Mouse (Mus musculus) limb, embryonic 13.5 days (tissue): ENCODE measurements at regions not wholly inside any gene's neighbourhood (a gene's known extent, or its start where the extent isn't known, plus 50 kb on each side); places are given as distances from the start of the nearest gene placed in this dataset.

ENCODE experiments used
- ATAC-seq: fragments of 200-750 bp; cut with Nextera tagmentation; 2 replicates; pipeline ENCODE4 v1.8.0; 2017; ENCODE audit warnings: low read depth, moderate number of reproducible peaks, moderate TSS enrichment; ENCODE audit not compliant: low FRiP score
- H3K27ac ChIP-seq: fragments of 300-500 bp; sonication (generic); 2 replicates; pipeline ENCODE4 v1.5.1; 2015; ENCODE audit warnings: inconsistent platforms, mild to moderate bottlenecking, moderate library complexity
- H3K27me3 ChIP-seq: fragments of 300-500 bp; sonication (generic); 2 replicates; pipeline ENCODE4 v1.6.1; 2015; ENCODE audit warnings: mild to moderate bottlenecking, inconsistent platforms
- H3K36me3 ChIP-seq: fragments of 300-500 bp; sonication (generic); 2 replicates; pipeline ENCODE4 v1.6.1; 2015; ENCODE audit warnings: inconsistent platforms, mild to moderate bottlenecking, moderate library complexity
- H3K4me1 ChIP-seq: fragments of 300-500 bp; sonication (generic); 2 replicates; pipeline ENCODE4 v1.6.1; 2015; ENCODE audit warnings: inconsistent platforms
- H3K4me2 ChIP-seq: fragments of 300-500 bp; sonication (generic); replicated peaks from 2 replicates; pipeline ENCODE4 v1.6.1; 2015; ENCODE audit warnings: inconsistent platforms, mild to moderate bottlenecking, moderate library complexity
- H3K4me3 ChIP-seq: fragments of 300-500 bp; sonication (generic); 2 replicates; pipeline ENCODE4 v1.5.1; 2015; ENCODE audit warnings: moderate library complexity, mild to moderate bottlenecking, inconsistent platforms
- H3K9ac ChIP-seq: fragments of 300-500 bp; sonication (generic); 2 replicates; pipeline ENCODE4 v1.6.1; 2015; ENCODE audit warnings: mild to moderate bottlenecking, inconsistent platforms
- H3K9me3 ChIP-seq: fragments of 300-500 bp; sonication (generic); 2 replicates; pipeline ENCODE4 v1.6.1; 2016; ENCODE audit warnings: inconsistent platforms
- WGBS: fragments of 180-500 bp; shearing (Covaris S2); methylation state at CpG from one replicate; pipeline ENCODE4 v1.1.7; 2015; 5-methylcytosine and 5-hydroxymethylcytosine counted together

DNA sequence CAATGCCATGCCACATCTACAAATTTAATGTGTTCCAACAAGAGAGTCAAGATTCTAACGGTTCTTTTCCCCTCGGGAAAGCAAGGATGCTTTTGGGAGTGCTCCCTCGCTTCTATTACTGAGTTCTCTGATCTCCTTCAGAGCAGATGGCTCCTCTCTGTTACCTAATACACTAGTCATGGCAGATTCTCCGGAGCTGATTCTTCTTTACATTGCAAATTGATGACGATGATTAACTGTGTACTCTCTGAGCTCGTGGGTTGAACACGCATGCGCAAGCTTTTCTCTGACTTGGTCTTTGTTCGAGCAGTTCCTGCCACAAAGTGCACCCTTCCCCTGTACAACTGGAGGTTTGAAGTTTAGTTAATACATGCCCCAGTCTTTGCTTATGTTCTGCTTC is 471.5 kb upstream of the Tenm4 start:
- Histone ChIP-seq H3K4me1 (no peaks in the 10 kb centered on the region), H3K4me3 (no peak overlapping the region), H3K4me2 (no peak overlapping the region), H3K27me3 (no peaks in the 10 kb centered on the region), H3K9me3 (no peaks in the 10 kb centered on the region), H3K36me3 (no peaks in the 10 kb centered on the region), H3K27ac (no peak overlapping the region), H3K9ac (no peak overlapping the region)
- 81% methylated on average over 9 of the region's 9 CpGs for WGBS
- ATAC-seq, result no peak

DNA sequence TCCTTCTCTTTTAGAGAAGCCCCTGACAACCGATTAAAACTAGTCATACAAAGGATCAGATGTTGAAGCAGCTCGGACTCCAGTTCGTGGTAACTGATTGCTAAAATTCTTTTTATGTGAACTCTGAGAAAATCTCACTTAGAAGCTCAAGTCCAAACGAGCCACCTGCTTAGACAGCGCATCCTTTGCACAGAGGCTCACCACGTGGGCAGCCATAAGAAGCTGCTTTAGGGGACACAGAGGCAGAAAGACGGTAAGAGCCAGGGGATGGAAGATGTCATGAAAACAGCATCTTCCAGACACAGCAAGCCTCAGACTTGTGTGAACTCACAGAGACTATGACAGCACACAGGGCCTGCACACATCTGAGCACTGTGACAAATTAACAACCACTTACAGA is 461.0 kb upstream of the Tenm4 start:
- Histone ChIP-seq H3K9ac (no peak overlapping the region), H3K27ac (no peak overlapping the region), H3K27me3 (peaks cover 23% of the 10 kb centered on the region; the same call in 1 of the 2 replicates), H3K36me3 (no peaks in the 10 kb centered on the region), H3K4me2 (no peak overlapping the region), H3K4me1 (no peaks in the 10 kb centered on the region), H3K9me3 (no peaks in the 10 kb centered on the region), H3K4me3 (no peak overlapping the region)
- WGBS, result 72% methylated on average over 7 of the region's 7 CpGs
- no peak for ATAC-seq

DNA sequence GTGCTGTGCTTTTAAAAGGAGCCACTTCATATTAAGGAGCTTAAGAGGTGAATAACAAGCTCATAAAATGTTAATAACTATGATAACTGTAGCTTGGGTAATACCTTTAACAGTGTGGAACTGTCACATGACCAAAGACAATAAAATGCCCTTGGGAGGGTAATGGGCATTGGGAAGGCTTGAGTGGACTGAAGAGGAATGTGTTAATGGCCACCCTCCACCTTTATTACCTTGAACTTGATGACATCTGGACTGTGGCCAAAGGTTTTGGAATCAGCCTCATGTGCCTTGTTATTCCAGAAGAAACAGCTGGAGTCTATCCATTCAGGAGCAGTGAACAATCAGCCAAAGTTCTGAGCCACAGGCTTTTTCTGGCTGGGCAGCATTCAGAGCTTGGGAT is 451.0 kb upstream of the Tenm4 start:
- ATAC-seq, result peak; percentile 91
- H3K27me3 ChIP-seq, result peaks cover 33% of the 10 kb centered on the region
- H3K4me2 ChIP-seq, result no peak overlapping the region
- H3K36me3 ChIP-seq, result no peaks in the 10 kb centered on the region
- H3K4me3 ChIP-seq, result no peak overlapping the region
- H3K27ac ChIP-seq, result no peak overlapping the region
- H3K9me3 ChIP-seq, result no peaks in the 10 kb centered on the region
- no peak overlapping the region for H3K9ac ChIP-seq
- peaks cover 16% of the 10 kb centered on the region for H3K4me1 ChIP-seq

DNA sequence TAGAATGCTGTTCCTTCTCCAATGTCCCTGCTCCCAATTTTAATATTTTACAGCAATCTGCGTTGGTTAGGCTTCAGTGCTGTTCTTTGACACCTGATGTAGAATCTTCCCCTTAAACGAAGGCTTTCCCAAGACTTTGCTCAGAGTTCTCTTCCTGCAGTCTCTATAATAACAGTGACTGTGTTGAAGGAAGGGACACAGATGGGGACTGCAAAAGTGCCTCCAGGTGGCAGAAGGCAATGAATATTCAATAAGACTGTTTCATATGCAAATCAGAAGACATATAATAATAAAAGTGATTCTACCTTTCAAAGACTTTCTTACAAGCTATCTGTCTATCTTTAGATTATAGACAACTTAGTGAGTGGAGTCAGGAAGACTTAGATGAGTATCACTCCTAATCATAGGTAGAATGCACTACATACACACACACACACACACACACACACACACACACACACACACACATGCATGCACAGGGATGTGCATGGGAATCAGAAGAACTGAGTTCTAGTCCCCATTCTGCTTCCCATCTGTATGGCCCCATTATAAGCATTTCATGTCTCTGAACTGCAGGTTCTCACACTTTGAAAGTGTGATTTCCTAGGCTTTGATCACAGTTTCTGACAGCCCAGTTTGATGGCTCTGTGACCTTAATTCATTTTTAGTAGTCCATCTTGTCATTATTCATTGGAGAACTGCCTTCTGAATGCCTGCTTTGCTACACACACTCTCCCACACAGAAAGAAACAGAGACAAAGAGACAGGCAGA is 445.1 kb upstream of the Tenm4 start:
- Histone ChIP-seq H3K4me2 (no peak overlapping the region), H3K4me3 (no peak overlapping the region), H3K9me3 (no peaks in the 10 kb centered on the region), H3K27ac (no peak overlapping the region), H3K9ac (no peak overlapping the region), H3K27me3 (peaks cover 35% of the 10 kb centered on the region), H3K4me1 (peaks cover 8% of the 10 kb centered on the region; the same call in 1 of the 2 replicates), H3K36me3 (no peaks in the 10 kb centered on the region)
- 78% methylated on average over 2 of the region's 2 CpGs for WGBS
- no peak for ATAC-seq

DNA sequence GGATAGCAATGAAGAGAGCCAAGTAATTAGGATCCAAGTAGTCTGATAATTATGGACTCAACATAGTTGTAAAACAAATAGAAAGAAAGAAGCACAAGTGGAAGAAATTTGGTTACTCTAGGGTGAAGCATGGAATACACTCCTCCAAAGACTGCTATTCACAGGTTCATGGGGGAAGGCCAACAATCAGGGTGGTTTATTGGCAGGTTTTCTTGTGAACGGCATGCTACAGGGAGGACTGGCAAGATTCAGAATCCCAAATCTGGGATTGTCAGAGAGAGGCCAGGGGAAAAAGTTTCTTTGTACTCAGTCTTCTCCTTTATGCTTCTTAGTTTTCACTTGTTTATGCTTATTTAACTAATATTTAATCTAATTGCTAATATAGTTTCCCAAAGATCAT is 437.2 kb upstream of the Tenm4 start:
- no peak for ATAC-seq
- Histone ChIP-seq H3K9ac (no peak overlapping the region), H3K4me2 (no peak overlapping the region)

DNA sequence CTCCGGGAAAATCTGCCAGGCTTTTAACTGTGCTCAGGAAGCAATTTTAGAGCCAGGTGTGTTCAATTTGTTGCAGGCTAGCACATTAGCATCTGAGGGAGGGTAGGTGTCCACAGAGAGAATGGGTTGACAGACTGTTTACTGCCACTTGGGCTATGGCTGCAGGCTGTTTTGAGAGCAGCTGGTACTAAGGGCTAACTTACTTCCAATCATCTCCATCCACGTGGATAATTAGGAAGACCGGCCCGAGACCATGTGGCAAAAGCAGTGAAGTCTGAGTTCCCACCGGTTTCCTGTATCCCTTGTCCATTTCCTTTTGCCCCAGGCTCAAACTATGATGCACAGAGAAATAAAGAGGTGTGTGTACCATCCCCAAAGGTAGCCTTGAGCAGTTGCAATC is 436.5 kb upstream of the Tenm4 start:
- H3K4me2 ChIP-seq, result no peak overlapping the region
- peaks cover 7% of the 10 kb centered on the region; the same call in 1 of the 2 replicates for H3K4me1 ChIP-seq
- 5% methylated on average over 5 of the region's 5 CpGs for WGBS
- no peak overlapping the region for H3K27ac ChIP-seq
- no peaks in the 10 kb centered on the region for H3K36me3 ChIP-seq
- H3K9ac ChIP-seq, result no peak overlapping the region
- no peak for ATAC-seq
- peaks cover 16% of the 10 kb centered on the region for H3K27me3 ChIP-seq
- no peaks in the 10 kb centered on the region for H3K9me3 ChIP-seq
- no peak overlapping the region for H3K4me3 ChIP-seq

More for the DNA sequence above, 437.2 kb upstream of the Tenm4 start:
- Histone ChIP-seq H3K9me3 (no peaks in the 10 kb centered on the region), H3K36me3 (no peaks in the 10 kb centered on the region), H3K27me3 (peaks cover 16% of the 10 kb centered on the region), H3K4me1 (peaks cover 7% of the 10 kb centered on the region; the same call in 1 of the 2 replicates), H3K27ac (no peak overlapping the region), H3K4me3 (no peak overlapping the region)
- 20% methylated on average over 1 of the region's 1 CpGs for WGBS

DNA sequence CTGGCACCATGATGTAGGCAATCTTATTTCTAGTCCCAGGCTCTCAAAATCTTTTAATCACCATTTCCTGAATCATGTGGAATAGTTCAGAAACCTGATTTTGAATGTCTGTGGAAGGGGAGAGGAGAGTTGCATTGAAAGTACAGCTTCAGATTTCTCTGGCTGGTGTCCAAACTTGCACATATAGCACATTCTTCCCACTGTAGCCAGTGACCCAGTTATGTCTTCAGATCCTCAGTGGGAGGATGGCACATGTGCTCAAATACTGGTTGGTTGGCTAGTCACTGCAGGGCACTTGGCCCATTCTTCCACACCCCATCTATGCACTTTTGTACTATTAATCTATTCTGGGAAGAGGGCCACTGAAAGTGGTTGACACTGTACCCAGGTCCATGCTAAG is 434.3 kb upstream of the Tenm4 start:
- Histone ChIP-seq H3K9ac (no peak overlapping the region), H3K27ac (no peak overlapping the region), H3K9me3 (no peaks in the 10 kb centered on the region), H3K4me2 (no peak overlapping the region), H3K27me3 (peaks cover 10% of the 10 kb centered on the region), H3K36me3 (no peaks in the 10 kb centered on the region), H3K4me3 (no peak overlapping the region), H3K4me1 (peaks cover 7% of the 10 kb centered on the region; the same call in 1 of the 2 replicates)
- no peak for ATAC-seq

DNA sequence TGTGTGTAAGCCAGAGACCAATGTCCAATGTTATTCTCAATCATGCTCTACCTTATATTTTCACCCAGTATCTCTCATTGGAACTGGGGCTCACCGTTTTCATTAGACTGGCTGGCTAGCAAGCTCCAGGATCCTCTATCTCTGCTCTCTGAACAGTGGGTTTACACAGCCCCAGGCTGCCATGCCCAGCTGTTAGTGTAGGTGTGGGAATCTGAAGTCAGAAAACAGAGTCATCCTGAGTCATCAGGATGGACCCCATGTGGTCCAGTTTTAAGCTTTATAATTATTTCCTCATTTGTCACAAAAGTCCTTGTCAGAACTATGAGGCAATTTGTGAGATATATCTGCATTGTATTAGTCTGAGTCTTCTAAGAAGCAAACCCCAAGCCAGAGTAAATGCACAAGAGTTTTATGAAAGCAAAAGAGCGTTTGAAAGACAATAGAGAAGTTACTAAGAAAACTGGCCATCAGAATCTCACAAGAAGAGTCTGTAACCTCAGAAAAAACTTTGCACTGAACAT is 432.3 kb upstream of the Tenm4 start:
- H3K9me3 ChIP-seq, result no peaks in the 10 kb centered on the region
- H3K4me1 ChIP-seq, result peaks cover 7% of the 10 kb centered on the region; the same call in 1 of the 2 replicates
- H3K36me3 ChIP-seq, result no peaks in the 10 kb centered on the region
- H3K9ac ChIP-seq, result no peak overlapping the region
- WGBS, result 76% methylated on average over 2 of the region's 2 CpGs
- no peaks in the 10 kb centered on the region; the same call in 1 of the 2 replicates for H3K27me3 ChIP-seq
- H3K4me3 ChIP-seq, result no peak overlapping the region
- no peak overlapping the region for H3K4me2 ChIP-seq
- H3K27ac ChIP-seq, result no peak overlapping the region
- no peak for ATAC-seq

DNA sequence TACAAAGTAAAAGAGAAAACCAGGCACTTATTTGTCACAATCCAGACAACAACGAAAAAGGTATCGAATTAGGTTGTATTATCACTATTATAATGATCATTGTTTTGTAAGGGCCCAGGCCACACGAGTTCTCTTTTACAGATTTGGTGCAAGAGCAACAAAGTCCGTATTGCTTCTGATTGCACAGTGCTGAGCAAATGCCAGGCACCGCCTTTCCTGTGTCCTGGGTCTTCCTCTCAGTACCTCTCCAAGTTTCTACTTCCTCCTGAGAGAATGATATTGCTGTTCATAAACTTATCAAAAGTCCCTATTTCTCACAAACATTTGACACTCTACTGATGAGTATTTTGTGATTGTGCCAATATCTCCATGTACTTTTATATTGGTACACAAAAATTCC is 431.3 kb upstream of the Tenm4 start:
- 86% methylated on average over 5 of the region's 5 CpGs for WGBS
- peaks cover under 1% of the 10 kb centered on the region; the same call in 1 of the 2 replicates for H3K4me1 ChIP-seq

DNA sequence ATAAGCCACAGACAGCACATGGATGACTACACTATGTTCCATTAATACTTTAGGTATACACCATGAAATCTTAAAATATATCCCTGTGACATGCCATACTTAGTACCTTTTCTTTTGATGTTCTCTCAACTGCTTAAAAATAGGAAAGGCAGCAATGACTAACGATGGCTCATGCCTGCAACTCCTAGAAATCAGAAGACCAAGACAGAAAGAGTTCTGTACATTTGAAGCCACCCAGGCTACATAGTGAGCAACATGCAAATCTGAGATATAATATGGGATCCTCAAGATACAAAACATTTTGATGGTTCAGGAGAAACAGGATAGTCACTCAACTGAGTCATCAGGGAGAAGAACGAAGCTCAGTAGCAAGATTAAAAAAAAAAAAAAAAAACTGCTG is 412.7 kb upstream of the Tenm4 start:
- no peak overlapping the region for H3K27ac ChIP-seq
- WGBS, result 81% methylated on average over 2 of the region's 2 CpGs
- no peaks in the 10 kb centered on the region for H3K4me1 ChIP-seq
- no peak overlapping the region for H3K4me2 ChIP-seq
- ATAC-seq, result no peak
- H3K27me3 ChIP-seq, result no peaks in the 10 kb centered on the region
- H3K4me3 ChIP-seq, result no peak overlapping the region
- H3K36me3 ChIP-seq, result no peaks in the 10 kb centered on the region
- no peaks in the 10 kb centered on the region for H3K9me3 ChIP-seq
- H3K9ac ChIP-seq, result no peak overlapping the region

More for the DNA sequence above, 431.3 kb upstream of the Tenm4 start:
- H3K27me3 ChIP-seq, result no peaks in the 10 kb centered on the region; the same call in 1 of the 2 replicates
- ATAC-seq, result no peak
- no peak overlapping the region for H3K4me3 ChIP-seq
- H3K4me2 ChIP-seq, result no peak overlapping the region
- H3K36me3 ChIP-seq, result no peaks in the 10 kb centered on the region
- H3K9me3 ChIP-seq, result no peaks in the 10 kb centered on the region
- H3K27ac ChIP-seq, result no peak overlapping the region
- no peak overlapping the region for H3K9ac ChIP-seq

DNA sequence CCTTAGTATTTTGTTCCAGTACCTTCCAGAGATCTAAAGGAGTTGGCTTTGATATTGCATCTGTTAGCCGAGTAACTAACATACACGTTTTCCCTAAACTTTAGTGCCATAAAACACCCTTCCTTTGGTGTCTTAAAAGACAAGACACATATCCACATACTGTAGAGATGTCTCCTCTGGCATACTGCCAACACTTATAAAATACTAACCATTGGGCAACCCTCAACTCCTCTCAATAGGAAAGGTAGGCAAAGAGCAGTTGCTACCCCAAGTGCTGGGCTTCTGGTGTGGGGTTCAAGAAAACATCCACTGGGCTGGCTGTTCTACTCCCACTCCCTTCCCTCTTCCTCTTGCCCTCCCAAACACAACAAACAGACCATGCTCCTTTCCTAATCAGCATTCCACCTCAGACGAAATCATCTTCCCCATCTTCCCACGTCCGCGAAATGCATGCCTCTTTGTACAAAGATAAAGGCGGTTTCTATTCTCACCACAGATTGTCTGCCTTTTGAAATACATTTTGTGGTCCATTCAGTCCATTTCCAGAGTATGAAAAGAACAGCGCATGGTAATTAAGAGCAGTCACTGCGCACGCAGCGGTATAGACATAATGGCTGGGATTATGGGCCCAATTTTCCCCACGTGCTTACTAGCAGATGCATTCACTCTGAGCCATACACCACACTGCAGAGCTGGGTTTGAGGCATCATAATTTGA is 409.9 kb upstream of the Tenm4 start:
- no peaks in the 10 kb centered on the region for H3K27me3 ChIP-seq
- 83% methylated on average over 12 of the region's 12 CpGs for WGBS
- no peak overlapping the region for H3K4me2 ChIP-seq
- no peaks in the 10 kb centered on the region for H3K9me3 ChIP-seq
- H3K9ac ChIP-seq, result no peak overlapping the region
- no peaks in the 10 kb centered on the region for H3K36me3 ChIP-seq
- no peak overlapping the region for H3K27ac ChIP-seq
- no peaks in the 10 kb centered on the region for H3K4me1 ChIP-seq
- ATAC-seq, result no peak
- H3K4me3 ChIP-seq, result no peak overlapping the region

DNA sequence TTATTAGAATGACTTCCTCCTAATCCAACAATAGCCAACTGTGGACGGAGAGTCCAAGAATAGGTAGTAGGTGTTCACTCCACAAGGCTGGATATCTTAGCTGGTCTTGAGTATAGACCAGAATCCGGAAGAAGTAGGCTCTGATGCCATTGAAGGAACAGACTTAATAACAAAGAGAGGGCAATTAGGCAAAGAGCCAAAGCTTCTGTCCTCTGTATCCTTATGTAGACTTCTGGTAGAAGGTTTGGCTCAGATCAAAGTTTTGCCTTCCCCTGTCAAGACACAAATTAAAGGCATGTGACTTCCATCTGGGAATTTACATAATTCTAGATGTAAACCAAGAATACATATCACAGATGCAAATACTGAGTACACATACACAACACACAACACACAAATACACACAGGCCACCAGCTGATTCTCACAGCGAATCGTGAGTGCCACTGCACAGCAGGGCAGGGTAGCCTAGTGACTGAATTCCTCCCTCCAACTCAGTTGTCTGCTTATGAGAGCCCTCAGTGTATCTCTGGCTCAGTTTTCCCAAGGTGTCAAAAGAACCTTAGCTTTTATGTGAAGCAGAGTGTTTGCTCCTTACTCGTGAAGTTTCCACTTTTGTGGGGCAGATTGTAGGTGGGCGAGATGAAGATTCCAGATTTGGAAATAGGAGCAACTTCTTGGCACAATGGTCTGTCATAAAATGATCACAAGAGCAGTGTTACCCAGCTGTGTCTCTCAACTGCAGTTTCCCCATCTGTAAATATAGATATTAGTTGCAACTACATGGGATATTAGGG is 404.5 kb upstream of the Tenm4 start:
- Histone ChIP-seq H3K4me2 (no peak overlapping the region), H3K9ac (no peak overlapping the region), H3K9me3 (no peaks in the 10 kb centered on the region), H3K4me3 (no peak overlapping the region), H3K27ac (no peak overlapping the region), H3K36me3 (no peaks in the 10 kb centered on the region), H3K27me3 (no peaks in the 10 kb centered on the region), H3K4me1 (no peaks in the 10 kb centered on the region)
- no peak for ATAC-seq
- WGBS, result 82% methylated on average over 6 of the region's 6 CpGs
